18 mouse cellular contexts compared by ENCODE assay signal in the genomic region with DNA sequence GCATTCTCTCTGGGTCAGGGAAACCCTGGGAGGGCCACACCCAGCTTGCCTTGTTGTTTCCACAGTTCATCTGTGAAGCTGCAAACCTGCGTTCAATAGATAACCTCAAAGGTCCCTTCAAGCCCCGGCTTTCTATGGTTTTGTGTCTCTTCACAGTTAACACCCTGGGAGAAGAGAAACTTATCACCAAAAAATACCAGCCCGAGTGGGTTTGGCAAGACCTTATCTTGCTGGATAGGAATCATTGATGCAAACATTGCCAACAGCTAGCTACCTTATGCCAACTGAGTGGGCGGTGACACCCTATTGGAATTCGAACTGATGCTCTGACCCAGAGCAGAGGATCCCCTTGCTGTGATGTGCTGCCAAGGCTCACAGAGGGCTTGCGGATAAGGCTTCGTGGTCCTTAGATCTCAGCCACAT. TPM values are rescaled to one million over a fixed set of nuclear protein-coding genes. Genes with fewer than 3 reads are reported as not detected.
DNase-seq lines count a peak whose midpoint lies in the region; ATAC-seq lines count a peak whose summit lies in the region.
"Had no signal": no experiment of that assay in that cellular context is flagged by ENCODE, and none has a peak within 500 bp of the region (broad histone marks: within the 10 kb centered on the region; RNA-seq: fewer than 3 reads in every experiment).

No protein-coding gene starts in this region.

- peak; percentile 24 to 43 for DNase-seq in heart, adult 18-20 months
- no peak for DNase-seq in heart, adult 8-10 months (ENCODE audit: low spot score)
- peak; percentile 9 for DNase-seq in urinary bladder, postnatal 25 days (ENCODE audit: low spot score)
- no peak for DNase-seq in urinary bladder, adult 2 months (ENCODE audit: low spot score)
- DNase-seq in liver, embryonic 11.5 days (ENCODE audit: low spot score), result peak; percentile 38
- DNase-seq in right cerebral cortex, adult 18-20 months, result no peak
- no peak for DNase-seq in gastrocnemius, postnatal 25 days
- DNase-seq: right cerebral cortex, postnatal 25 days; thymus, adult 2 months had no signal

- 47% methylated on average over 7 of the region's 7 CpGs for WGBS in liver, embryonic 11.5 days
- WGBS in stomach, embryonic 15.5 days, result 67% methylated on average over 7 of the region's 7 CpGs

- ATAC-seq in liver, embryonic 11.5 days (replicated peaks; ENCODE audit: low FRiP score), result peak; percentile 84
- ATAC-seq in stomach, embryonic 15.5 days (ENCODE audit: insufficient read depth, low FRiP score, low read depth), result peak; percentile 21; the same call in 1 of the 2 replicates
- ATAC-seq: hindbrain, embryonic 16.5 days had no signal

- H3K4me3 ChIP-seq in liver, embryonic 11.5 days (ENCODE audit: low read depth, low read length), result no peak overlapping the region
- no peak overlapping the region for H3K4me3 ChIP-seq in stomach, embryonic 15.5 days (replicated peaks)
- H3K4me3 ChIP-seq: kidney, embryonic 15.5 days; limb, embryonic 15.5 days; neural tube, embryonic 12.5 days had no signal

- H3K36me3 ChIP-seq in liver, embryonic 11.5 days (ENCODE audit: control insufficient read depth, insufficient read depth, low read length), result no peaks in the 10 kb centered on the region
- no peaks in the 10 kb centered on the region for H3K36me3 ChIP-seq in stomach, embryonic 15.5 days
- H3K36me3 ChIP-seq: kidney, embryonic 15.5 days; limb, embryonic 15.5 days; neural tube, embryonic 12.5 days had no signal

- H3K27ac ChIP-seq in liver, embryonic 11.5 days (ENCODE audit: low read depth, low read length), result peak overlapping the region; percentile 86
- H3K27ac ChIP-seq in stomach, embryonic 15.5 days, result no peak overlapping the region
- H3K27ac ChIP-seq: kidney, embryonic 15.5 days; limb, embryonic 15.5 days; neural tube, embryonic 12.5 days had no signal

- H3K4me2 ChIP-seq in liver, embryonic 11.5 days, result peak overlapping the region; percentile 33
- no peak overlapping the region for H3K4me2 ChIP-seq in stomach, embryonic 15.5 days
- H3K4me2 ChIP-seq: kidney, embryonic 15.5 days; limb, embryonic 15.5 days; neural tube, embryonic 12.5 days had no signal

- no peaks in the 10 kb centered on the region for H3K27me3 ChIP-seq in liver, embryonic 11.5 days (replicated peaks; ENCODE audit: control insufficient read depth, insufficient read depth, low read length)
- H3K27me3 ChIP-seq in stomach, embryonic 15.5 days (replicated peaks), result no peaks in the 10 kb centered on the region
- H3K27me3 ChIP-seq: kidney, embryonic 15.5 days; limb, embryonic 15.5 days; neural tube, embryonic 12.5 days had no signal

- H3K4me1 ChIP-seq in liver, embryonic 11.5 days (replicated peaks; ENCODE audit: control insufficient read depth, insufficient read depth, low read length), result peaks cover 37% of the 10 kb centered on the region
- peaks cover 10% of the 10 kb centered on the region; the same call in 1 of the 2 replicates for H3K4me1 ChIP-seq in stomach, embryonic 15.5 days
- H3K4me1 ChIP-seq: neural tube, embryonic 12.5 days had no signal

- H3K9me3 ChIP-seq in liver, embryonic 11.5 days (ENCODE audit: control insufficient read depth, low read length), result no peaks in the 10 kb centered on the region
- no peaks in the 10 kb centered on the region for H3K9me3 ChIP-seq in stomach, embryonic 15.5 days
- H3K9me3 ChIP-seq: kidney, embryonic 15.5 days; limb, embryonic 15.5 days; neural tube, embryonic 12.5 days had no signal

- peak overlapping the region; percentile 35; the same call in 1 of the 2 replicates for H3K9ac ChIP-seq in liver, embryonic 11.5 days (ENCODE audit: low read depth, low read length)
- no peak overlapping the region for H3K9ac ChIP-seq in stomach, embryonic 15.5 days
- H3K9ac ChIP-seq: kidney, embryonic 15.5 days; limb, embryonic 15.5 days; neural tube, embryonic 12.5 days had no signal

RNA-seq across cellular contexts. Expression of gene Adgrf5, which starts 30.5 kb away (rescaled TPM):
- 100 to 1,000 TPM; 168 to 185 TPM for total RNA-seq in heart, adult 18-20 months (2021)
- total RNA-seq in heart, adult 8-10 months (2022), result 100 to 1,000 TPM; 195 to 206 (median 199) TPM
- 18.7 and 26.3 TPM in 2 replicates for polyA plus RNA-seq in urinary bladder, adult 2 months (2012; rRNA removed)
- polyA plus RNA-seq in liver, embryonic 11.5 days (2014; fragmentation: Nextera tagmentation; extraction: Ambion mirVana), result 9.3 and 9.4 TPM in 2 replicates
- 10.1 and 12.3 TPM in 2 replicates for polyA plus RNA-seq in stomach, embryonic 15.5 days (2015; fragmentation: Nextera tagmentation; extraction: Ambion mirVana)
- total RNA-seq in gastrocnemius, postnatal 25 days (2021), result 10 to 100 TPM; 87.4 to 89.4 TPM

RNA-seq across cellular contexts. Expression of gene Adgrf1, which starts 59.6 kb away (rescaled TPM):
- not detected for total RNA-seq in heart, adult 18-20 months (2021)
- not detected for total RNA-seq in heart, adult 8-10 months (2022)
- 0.01 TPM in 1 of 2 replicates, not detected in the other for polyA plus RNA-seq in urinary bladder, adult 2 months (2012; rRNA removed)
- polyA plus RNA-seq in liver, embryonic 11.5 days (2014; fragmentation: Nextera tagmentation; extraction: Ambion mirVana), result 0.04 and 0.08 TPM in 2 replicates
- 0.05 and 0.10 TPM in 2 replicates for polyA plus RNA-seq in stomach, embryonic 15.5 days (2015; fragmentation: Nextera tagmentation; extraction: Ambion mirVana)
- total RNA-seq in gastrocnemius, postnatal 25 days (2021), result under 1 TPM in 1 of 2 experiments, not detected in 1; 0.08 TPM
- total RNA-seq: left cerebral cortex, adult 18-20 months had no signal
- polyA plus RNA-seq: C2C12; heart, embryonic 14.5 days; hindbrain, embryonic 16.5 days; limb, embryonic 15.5 days; midbrain, embryonic 14.5 days; neural tube, embryonic 12.5 days had no signal

Comparison
In these comparisons a context has a peak if more than half of its experiments do, and no peak if none do; other contexts are left out.
1. DNase-seq: peak in heart, adult 18-20 months (2 of 2), urinary bladder, postnatal 25 days (single experiment) and liver, embryonic 11.5 days (single experiment); none in heart, adult 8-10 months (single experiment), urinary bladder, adult 2 months (single experiment), right cerebral cortex, adult 18-20 months (single experiment) and gastrocnemius, postnatal 25 days (single experiment).